Mouse (Mus musculus) embryonic stem cell, embryonic (primary cell): ENCODE results near the gene Sh2d5.

Source experiments
- CTCF ChIA-PET, 4 experiments: fragments of 300-600 bp in 2 of 4; fragments of 350-600 bp in 2 of 4; sonication (Branson Sonifier 250); formaldehyde crosslinking; loops; one replicate each; lab custom pipeline; 2022; ENCODE audit warnings: inconsistent platforms in 2 of 4; lab: Charles Lee
- POLR2A ChIA-PET, 4 experiments: fragments of 300-600 bp in 2 of 4; fragments of 350-600 bp in 2 of 4; sonication (Branson Sonifier 250); formaldehyde crosslinking; loops; one replicate each; lab custom pipeline; 2022; ENCODE audit warnings: antibody characterized with exemption in 4 of 4, inconsistent platforms in 1 of 4; lab: Charles Lee

The Sh2d5 gene

GRCm38 (mm10) chr4:138293261-138293948 lies 43.2 kb downstream of the Sh2d5 start:
- POLR2A ChIA-PET, result interaction anchor here in 3 of 4 experiments (0.5 to 1.2 kb wide), 3 partner anchors 11 to 582 kb away, joined by 3 to 4 read pairs (median 3); partner anchors contain the start of gene Ddost (in 1 of the 3)
- CTCF ChIA-PET, result interaction anchor here in 3 of 4 experiments (0.6 to 1.0 kb wide), 5 partner anchors 10 to 563 kb away, joined by 3 to 6 read pairs (median 3); no protein-coding TSS in a partner anchor

DNA sequence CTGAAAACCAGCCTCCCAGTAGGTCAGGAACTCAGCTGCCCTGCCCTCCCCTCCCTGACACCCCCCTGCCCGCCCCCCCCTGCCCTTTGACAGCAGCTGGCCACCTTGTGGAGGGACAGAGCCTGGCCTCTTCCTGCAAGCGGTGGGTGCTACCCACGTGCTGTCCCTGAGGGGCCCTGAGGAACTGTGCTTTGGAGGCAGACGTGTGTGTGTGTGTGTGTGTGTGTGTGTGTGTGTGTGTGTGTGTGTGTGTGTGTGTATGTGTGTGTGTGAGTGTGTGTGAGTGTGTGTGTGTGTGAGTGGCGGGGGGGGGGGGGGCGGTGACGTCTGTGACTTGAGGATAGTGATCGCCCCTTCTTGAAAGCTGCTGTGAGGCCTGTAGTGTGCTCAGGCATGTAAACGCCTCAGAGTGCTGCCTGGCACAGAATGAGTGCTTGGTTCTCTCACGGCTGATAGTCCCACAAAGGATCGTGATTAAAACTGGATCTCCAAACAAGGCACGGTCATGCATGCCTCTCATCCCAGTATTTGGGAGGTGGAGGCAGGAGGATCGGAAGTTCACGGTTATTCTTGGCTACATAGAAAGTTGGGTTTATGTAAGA lies 43.8 kb downstream of the Sh2d5 start:
- CTCF ChIA-PET, result interaction anchor here in 3 of 4 experiments (0.6 to 1.0 kb wide), 5 partner anchors 11 to 562 kb away, joined by 3 to 6 read pairs (median 3); no protein-coding TSS in a partner anchor
- POLR2A ChIA-PET, result interaction anchor here in 2 of 4 experiments (1.0 to 1.2 kb wide), 2 partner anchors 10 to 106 kb away, joined by 3 read pairs; partner anchors contain the start of gene Ddost (in 1 of the 2)

DNA sequence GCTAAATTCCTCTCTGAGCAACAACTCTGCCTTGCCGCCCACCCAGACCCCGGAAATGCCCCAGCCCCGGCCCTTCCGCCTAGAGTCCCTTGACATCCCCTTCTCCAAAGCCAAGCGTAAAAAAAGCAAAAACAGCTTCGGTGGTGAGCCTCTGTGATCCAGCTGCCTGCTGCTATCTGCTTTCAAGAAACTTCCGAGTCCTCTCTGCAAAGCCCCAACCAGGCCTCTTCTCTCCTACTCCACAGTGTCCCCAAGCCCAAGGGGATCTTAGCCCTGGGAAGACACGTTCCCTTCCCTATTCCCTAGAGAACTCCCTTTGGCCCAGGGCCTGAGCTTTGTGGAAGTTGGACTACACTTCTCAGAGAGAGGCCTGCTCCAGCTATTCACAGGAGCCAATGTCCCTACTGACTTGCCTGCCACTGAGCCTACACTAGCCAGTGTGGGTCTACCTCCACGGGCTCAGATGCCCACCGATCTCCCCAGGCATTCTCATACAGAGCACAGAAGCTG lies 51.1 kb downstream of the Sh2d5 start:
- ChIA-PET POLR2A (interaction anchor here in 1 of 4 experiments (0.6 kb wide), 1 partner anchor 61 kb away, joined by 3 read pairs; no protein-coding TSS in a partner anchor), CTCF (interaction anchor here in 3 of 4 experiments (0.7 to 2.0 kb wide), 8 partner anchors 10 to 698 kb away, joined by 3 to 6 read pairs (median 3); no protein-coding TSS in a partner anchor)

DNA sequence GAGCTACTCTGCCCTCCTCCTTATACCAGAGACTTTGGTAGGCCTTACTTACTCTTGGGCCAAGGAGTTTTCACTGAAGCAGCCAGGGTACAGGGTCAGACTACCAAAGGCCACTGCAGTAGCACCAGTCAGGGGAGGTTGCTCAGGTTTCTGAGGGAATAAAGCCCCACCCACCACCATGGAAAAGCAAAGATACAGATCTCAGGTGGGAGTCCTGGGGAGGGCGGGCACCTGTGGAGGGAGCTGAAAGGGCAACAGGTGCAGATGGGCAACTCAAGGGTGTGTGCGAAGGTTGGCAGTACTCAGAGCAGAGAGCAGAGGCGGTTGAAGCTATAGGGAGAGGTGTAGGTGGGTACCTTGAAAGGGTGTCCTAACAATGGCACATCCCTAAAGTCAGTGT lies 52.8 kb downstream of the Sh2d5 start:
- CTCF ChIA-PET, result interaction anchor here in 2 of 4 experiments (0.9 to 2.8 kb wide), 4 partner anchors 13 to 21 kb away, joined by 3 to 18 read pairs (median 11); no protein-coding TSS in a partner anchor

GRCm38 (mm10) chr4:138303742-138304141 lies 53.5 kb downstream of the Sh2d5 start:
- ChIA-PET POLR2A (interaction anchor here in 3 of 4 experiments (0.7 to 3.0 kb wide), 14 partner anchors 8 to 889 kb away, joined by 3 to 16 read pairs (median 4); partner anchors contain the start of genes Hp1bp3 (in 2 of the 3), Capzb (in 1 of the 3) and Mul1 (in 1 of the 3)), CTCF (interaction anchor here (0.6 to 2.8 kb wide), 12 partner anchors 13 to 1179 kb away, joined by 3 to 18 read pairs (median 6); no protein-coding TSS in a partner anchor)

More for the DNA sequence above, 52.8 kb downstream of the Sh2d5 start:
- POLR2A ChIA-PET, result interaction anchor here in 2 of 4 experiments (0.5 to 3.0 kb wide), 3 partner anchors 12 to 100 kb away, joined by 3 to 16 read pairs (median 3); no protein-coding TSS in a partner anchor

- ChIA-PET CTCF (interaction anchor here (0.7 to 2.8 kb wide), 15 partner anchors 12 to 340 kb away, joined by 3 to 18 read pairs (median 5); no protein-coding TSS in a partner anchor), POLR2A (interaction anchor here in 3 of 4 experiments (0.7 to 3.0 kb wide), 19 partner anchors 8 to 888 kb away, joined by 3 to 16 read pairs (median 3); partner anchors contain the start of genes Hp1bp3 (in 2 of the 3), Capzb (in 1 of the 3), Eif4g3 (in 1 of the 3) and Fam43b (in 1 of the 3))
Measured at GRCm38 (mm10) chr4:138304340-138305104, 54.3 kb downstream of the Sh2d5 start, which contains the start of gene Ddost. TSS of gene Ddost (plus strand) at chr4:138304730.

GRCm38 (mm10) chr4:138307025-138307424 lies 56.8 kb downstream of the Sh2d5 start:
- CTCF ChIA-PET, result interaction anchor here in 1 of 4 experiments (0.7 kb wide), 1 partner anchor 8 kb away, joined by 4 read pairs; no protein-coding TSS in a partner anchor
- POLR2A ChIA-PET, result no interaction called here

DNA sequence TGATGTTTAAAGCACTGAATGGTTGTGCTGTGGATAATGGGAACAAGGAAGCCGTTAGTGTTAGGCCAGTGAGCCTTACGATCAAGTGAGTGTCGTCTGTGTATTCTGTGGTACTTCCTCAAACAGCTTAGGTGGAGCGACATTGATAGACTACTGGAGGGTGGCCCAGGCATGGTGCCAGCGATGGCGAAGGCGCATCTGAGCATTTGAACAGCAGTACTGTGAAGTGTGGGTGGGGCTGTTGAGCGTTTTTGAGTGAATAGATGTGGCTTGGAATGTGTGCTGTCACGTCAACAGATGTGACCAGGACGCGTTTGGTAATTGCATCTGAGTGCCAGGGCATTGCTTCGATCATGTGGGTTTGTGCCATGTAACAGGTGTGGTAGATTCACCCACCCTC lies 57.5 kb downstream of the Sh2d5 start:
- POLR2A ChIA-PET, result interaction anchor here in 1 of 4 experiments (0.6 to 1.4 kb wide), 2 partner anchors 18 to 97 kb away, joined by 3 to 6 read pairs; partner anchors contain the start of gene Pink1
- CTCF ChIA-PET, result no interaction called here

- POLR2A ChIA-PET, result no interaction called here
- CTCF ChIA-PET, result interaction anchor here (0.5 to 1.8 kb wide), 10 partner anchors 9 to 546 kb away, joined by 3 to 6 read pairs (median 3); no protein-coding TSS in a partner anchor
Measured at GRCm38 (mm10) chr4:138310311-138310910, 60.2 kb downstream of the Sh2d5 start.
